ENCODE assay signal across 8 mouse cellular contexts in genomic region chr7:19180862-19181429, GRCm38 (mm10). TPM values are rescaled to one million over a fixed set of nuclear protein-coding genes. Genes with fewer than 3 reads are reported as not detected.
DNase-seq lines count a peak whose midpoint lies in the region; ATAC-seq and TF ChIP-seq lines count a peak whose summit lies in the region.

No protein-coding gene starts in this region.

- peak overlapping the region; percentile 82 for H3K4me3 ChIP-seq in G1E (ENCODE audit: low read depth, low read length)
- peak overlapping the region; percentile 72 for H3K4me3 ChIP-seq in heart, embryonic 11.5 days (ENCODE audit: low read depth, low read length)
- peak overlapping the region; percentile 63 for H3K4me3 ChIP-seq in kidney, embryonic 14.5 days (ENCODE audit: low read length)

- H3K36me3 ChIP-seq in G1E (replicated peaks): peaks cover 32% of the 10 kb centered on the region
- no peaks in the 10 kb centered on the region; the same call in 1 of the 2 replicates for H3K36me3 ChIP-seq in heart, embryonic 11.5 days (ENCODE audit: control insufficient read depth, insufficient read depth, low read length)
- no peaks in the 10 kb centered on the region; the same call in 1 of the 2 replicates for H3K36me3 ChIP-seq in kidney, embryonic 14.5 days (ENCODE audit: control insufficient read depth, insufficient read depth, low read length)
- no peaks in the 10 kb centered on the region for H3K36me3 ChIP-seq in splenic B cell, adult 2 months (ENCODE audit: control insufficient read depth, insufficient read depth, low read length, poor library complexity, severe bottlenecking)

- DNase-seq in G1E (ENCODE audit: low spot score): peak; percentile 80
- DNase-seq in brain, embryonic 14.5 days (ENCODE audit: low read depth): peak; percentile 36
- peak; percentile 59 for DNase-seq in lung, postnatal 14 days
- DNase-seq in splenic B cell, adult 2 months (ENCODE audit: low read depth, low spot score): peak; percentile 54
- no peak for DNase-seq in cerebellum, adult 11-12 months
- DNase-seq in gastrocnemius, postnatal 4 days (ENCODE audit: low spot score in 2 of 2): no peak

- peak; percentile 45; the same call in 1 of the 2 replicates for ATAC-seq in G1E (ENCODE audit: extremely low read depth, insufficient number of reproducible peaks, low FRiP score, poor library complexity, severe bottlenecking)
- ATAC-seq in heart, embryonic 11.5 days (replicated peaks; ENCODE audit: insufficient number of reproducible peaks, low FRiP score, low TSS enrichment): peak; percentile 50; the same call in 1 of the 2 replicates
- ATAC-seq in kidney, embryonic 14.5 days (ENCODE audit: low FRiP score, low TSS enrichment): peak; percentile 36

- peaks cover 9% of the 10 kb centered on the region for H3K9me3 ChIP-seq in G1E (replicated peaks)
- no peaks in the 10 kb centered on the region for H3K9me3 ChIP-seq in heart, embryonic 11.5 days (replicated peaks; ENCODE audit: control insufficient read depth, low read length)
- H3K9me3 ChIP-seq in kidney, embryonic 14.5 days (ENCODE audit: control insufficient read depth, low read length): 0 out of 2 replicates have a peak, but pooled peaks cover 4% of the 10 kb centered on the region

- H3K27me3 ChIP-seq in G1E (ENCODE audit: insufficient read depth, low read length): peaks cover 27% of the 10 kb centered on the region
- H3K27me3 ChIP-seq in heart, embryonic 11.5 days (ENCODE audit: control insufficient read depth, insufficient read depth, low read length): peaks cover 34% of the 10 kb centered on the region
- peaks cover 42% of the 10 kb centered on the region for H3K27me3 ChIP-seq in kidney, embryonic 14.5 days (ENCODE audit: control insufficient read depth, insufficient read depth, low read length)
- no peaks in the 10 kb centered on the region for H3K27me3 ChIP-seq in splenic B cell, adult 2 months (ENCODE audit: control insufficient read depth, insufficient read depth, low read length, poor library complexity, severe bottlenecking)

- H3K9ac ChIP-seq in heart, embryonic 11.5 days (ENCODE audit: low read depth, low read length): peak overlapping the region; percentile 83
- peak overlapping the region; percentile 63 for H3K9ac ChIP-seq in kidney, embryonic 14.5 days (ENCODE audit: low read depth, low read length)

- no peak for TF ChIP-seq CTCF in G1E (IDR thresholded peaks at IDR 0.05; ENCODE audit: low read depth, low read length)
- TF ChIP-seq CTCF in brain, embryonic 14.5 days (IDR thresholded peaks at IDR 0.05; ENCODE audit: borderline replicate concordance, extremely low read depth, insufficient read depth, insufficient read length): no peak

- H3K27ac ChIP-seq in heart, embryonic 11.5 days (ENCODE audit: low read depth, low read length): no peak overlapping the region
- H3K27ac ChIP-seq in kidney, embryonic 14.5 days (ENCODE audit: low read depth, low read length): no peak overlapping the region; the same call in 1 of the 2 replicates

- no peak for TF ChIP-seq POLR2A in brain, embryonic 14.5 days (IDR thresholded peaks at IDR 0.05; ENCODE audit: borderline replicate concordance, extremely low read depth, insufficient read depth, insufficient read length, poor library complexity, severe bottlenecking)

- WGBS in heart, embryonic 11.5 days (ENCODE audit: insufficient replicate concordance): 2% methylated on average over 27 of the region's 27 CpGs
- WGBS in kidney, embryonic 14.5 days: 3% methylated on average over 25 of the region's 27 CpGs

- H3K4me2 ChIP-seq in heart, embryonic 11.5 days: peak overlapping the region; percentile 92
- H3K4me2 ChIP-seq in kidney, embryonic 14.5 days (replicated peaks; ENCODE audit: low read depth, low read length): peak overlapping the region; percentile 70

- peaks cover 70% of the 10 kb centered on the region for H3K4me1 ChIP-seq in G1E (ENCODE audit: insufficient read depth, low read depth, low read length)
- H3K4me1 ChIP-seq in heart, embryonic 11.5 days (ENCODE audit: control insufficient read depth, insufficient read depth, low read length): peaks cover 26% of the 10 kb centered on the region
- peaks cover 24% of the 10 kb centered on the region for H3K4me1 ChIP-seq in kidney, embryonic 14.5 days (ENCODE audit: control insufficient read depth, insufficient read depth, low read length)

RNA-seq across cellular contexts. Expression of gene Eml2, which starts 4.7 kb away (rescaled TPM):
- total RNA-seq in G1E (2014; fragmentation: Nextera tagmentation) (13.6 and 19.0 TPM in 2 replicates), G1E (2017) (14.3 and 15.1 TPM in 2 replicates)
- 25.4 and 27.2 TPM in 2 replicates for polyA plus RNA-seq in G1E (2012)
- 42.4 and 48.3 TPM in 2 replicates for polyA plus RNA-seq in brain, embryonic 14.5 days (2012; rRNA removed)
- 5.4 and 6.9 TPM in 2 replicates for polyA plus RNA-seq in heart, embryonic 11.5 days (2014; fragmentation: Nextera tagmentation; extraction: Ambion mirVana)
- 2.8 and 5.7 TPM in 2 replicates for polyA plus RNA-seq in kidney, embryonic 14.5 days (2014; fragmentation: Nextera tagmentation; extraction: Ambion mirVana)
- total RNA-seq in gastrocnemius, postnatal 4 days (2021): 10 to 100 TPM; 17.0 to 18.1 TPM

RNA-seq across cellular contexts. Expression of gene Gipr, which starts 15.0 kb away (rescaled TPM):
- total RNA-seq in G1E (2014; fragmentation: Nextera tagmentation): 7.0 and 10.7 TPM in 2 replicates
- 6.5 and 6.8 TPM in 2 replicates for total RNA-seq in G1E (2017)
- 7.1 and 7.7 TPM in 2 replicates for polyA plus RNA-seq in G1E (2012)
- 9.6 and 24.5 TPM in 2 replicates for polyA plus RNA-seq in brain, embryonic 14.5 days (2012; rRNA removed)
- 9.0 and 10.8 TPM in 2 replicates for polyA plus RNA-seq in heart, embryonic 11.5 days (2014; fragmentation: Nextera tagmentation; extraction: Ambion mirVana)
- 0.31 and 0.45 TPM in 2 replicates for polyA plus RNA-seq in kidney, embryonic 14.5 days (2014; fragmentation: Nextera tagmentation; extraction: Ambion mirVana)
- total RNA-seq in gastrocnemius, postnatal 4 days (2021): under 1 TPM; 0.13 to 0.15 TPM

RNA-seq across cellular contexts. Expression of gene Gpr4, which starts 31.4 kb away (rescaled TPM):
- total RNA-seq in G1E (2014; fragmentation: Nextera tagmentation) (0.30 TPM in 1 of 2 replicates, not detected in the other), G1E (2017) (0.11 and 0.12 TPM in 2 replicates)
- 0.06 and 0.16 TPM in 2 replicates for polyA plus RNA-seq in G1E (2012)
- 4.7 and 5.3 TPM in 2 replicates for polyA plus RNA-seq in brain, embryonic 14.5 days (2012; rRNA removed)
- polyA plus RNA-seq in heart, embryonic 11.5 days (2014; fragmentation: Nextera tagmentation; extraction: Ambion mirVana): 1.3 and 1.4 TPM in 2 replicates
- polyA plus RNA-seq in kidney, embryonic 14.5 days (2014; fragmentation: Nextera tagmentation; extraction: Ambion mirVana): 2.4 and 3.4 TPM in 2 replicates
- total RNA-seq in gastrocnemius, postnatal 4 days (2021): 1 to 10 TPM; 2.2 to 2.7 TPM

RNA-seq across cellular contexts. Expression of gene Snrpd2, which starts 31.4 kb away (rescaled TPM):
- total RNA-seq in G1E (2014; fragmentation: Nextera tagmentation) (19.5 and 25.5 TPM in 2 replicates), G1E (2017) (75.1 and 92.3 TPM in 2 replicates)
- 73.1 and 75.0 TPM in 2 replicates for polyA plus RNA-seq in G1E (2012)
- 95.5 and 107 TPM in 2 replicates for polyA plus RNA-seq in brain, embryonic 14.5 days (2012; rRNA removed)
- polyA plus RNA-seq in heart, embryonic 11.5 days (2014; fragmentation: Nextera tagmentation; extraction: Ambion mirVana): 120 and 125 TPM in 2 replicates
- 155 and 205 TPM in 2 replicates for polyA plus RNA-seq in kidney, embryonic 14.5 days (2014; fragmentation: Nextera tagmentation; extraction: Ambion mirVana)
- total RNA-seq in gastrocnemius, postnatal 4 days (2021): 100 to 1,000 TPM in 1 of 2 experiments, 10 to 100 TPM in 1; 85.4 to 103 TPM

RNA-seq across cellular contexts. Expression of gene Qpctl, which starts 31.9 kb away (rescaled TPM):
- 5.1 and 5.9 TPM in 2 replicates for total RNA-seq in G1E (2014; fragmentation: Nextera tagmentation)
- 2.6 and 3.0 TPM in 2 replicates for total RNA-seq in G1E (2017)
- 6.2 and 6.7 TPM in 2 replicates for polyA plus RNA-seq in G1E (2012)
- 18.3 and 20.8 TPM in 2 replicates for polyA plus RNA-seq in brain, embryonic 14.5 days (2012; rRNA removed)
- 6.4 and 7.6 TPM in 2 replicates for polyA plus RNA-seq in heart, embryonic 11.5 days (2014; fragmentation: Nextera tagmentation; extraction: Ambion mirVana)
- 8.9 and 12.8 TPM in 2 replicates for polyA plus RNA-seq in kidney, embryonic 14.5 days (2014; fragmentation: Nextera tagmentation; extraction: Ambion mirVana)
- 1 to 10 TPM; 7.7 to 8.8 TPM for total RNA-seq in gastrocnemius, postnatal 4 days (2021)

Comparison
In these comparisons a context has a peak if more than half of its experiments do, and no peak if none do; other contexts are left out.
1. DNase-seq: peak in G1E (single experiment), brain, embryonic 14.5 days (single experiment), lung, postnatal 14 days (single experiment) and splenic B cell, adult 2 months (single experiment); none in cerebellum, adult 11-12 months (single experiment) and gastrocnemius, postnatal 4 days (0 of 2).
2. Peak in every context shown above with its lines, with median percentiles within 50 percentile points of each other: ATAC-seq and H3K4me3 ChIP-seq.